Mouse (Mus musculus): ENCODE measurements at regions not wholly inside any gene's neighbourhood (a gene's known extent, or its start where the extent isn't known, plus 50 kb on each side); places are given as distances from the start of the nearest gene placed in this dataset.

- TF ChIP-seq POLR2AphosphoS5 (IDR thresholded peaks at IDR 0.05; ENCODE audit: insufficient replicate concordance, low read depth, low read length) (no peak), CTCF (IDR thresholded peaks at IDR 0.05; ENCODE audit: low read depth, low read length) (no peak), TAL1 (conservative IDR thresholded peaks at IDR 0.05; ENCODE audit: low read depth, low read length) (no peak), GATA2 (IDR thresholded peaks at IDR 0.05; ENCODE audit: borderline replicate concordance, low read depth, low read length) (no peak), GATA1 (IDR thresholded peaks at IDR 0.05; ENCODE audit: borderline replicate concordance, low read length) (no peak)
- DNase-seq (ENCODE audit: low spot score) (no peak), ATAC-seq (ENCODE audit: extremely low read depth, insufficient number of reproducible peaks, low FRiP score, poor library complexity, severe bottlenecking) (no peak)
- Histone ChIP-seq H3K36me3 (replicated peaks) (no peaks in the 10 kb centered on the region), H3K4me1 (ENCODE audit: insufficient read depth, low read depth, low read length) (peaks cover 2% of the 10 kb centered on the region; the same call in 1 of the 2 replicates), H3K9me3 (replicated peaks) (no peaks in the 10 kb centered on the region), H3K27me3 (ENCODE audit: insufficient read depth, low read length) (no peaks in the 10 kb centered on the region), H3K4me3 (ENCODE audit: low read depth, low read length) (no peak overlapping the region)
These were observed 65.7 kb upstream of the Zfp366 start for GRCm38 (mm10) chr13:99118901-99119300.

DNA sequence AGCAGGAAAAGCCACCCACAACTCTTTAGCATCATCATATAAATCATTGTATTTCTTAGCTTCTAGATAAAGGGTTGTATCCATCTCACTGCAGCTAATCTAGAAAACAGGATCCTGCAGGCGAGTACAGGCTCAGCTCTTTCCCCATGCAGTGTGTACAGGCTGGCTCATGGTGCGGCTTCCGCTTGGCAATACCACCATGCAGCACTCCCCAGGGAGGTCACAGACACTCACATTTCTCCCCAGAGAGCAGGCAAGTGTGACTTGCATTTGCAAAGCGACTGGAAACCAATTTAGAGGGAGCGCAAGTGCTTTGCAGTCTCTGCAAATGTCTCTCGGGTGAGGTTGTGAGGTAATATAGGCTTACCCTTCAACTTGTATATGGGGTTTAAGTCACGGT is 69.1 kb upstream of the Zfp366 start:
- Histone ChIP-seq H3K36me3 (replicated peaks) (no peaks in the 10 kb centered on the region), H3K4me3 (ENCODE audit: low read depth, low read length) (no peak overlapping the region), H3K27me3 (ENCODE audit: insufficient read depth, low read length) (no peaks in the 10 kb centered on the region; the same call in 1 of the 2 replicates), H3K4me1 (ENCODE audit: insufficient read depth, low read depth, low read length) (peaks cover 2% of the 10 kb centered on the region; the same call in 1 of the 2 replicates), H3K9me3 (replicated peaks) (no peaks in the 10 kb centered on the region)
- DNase-seq (ENCODE audit: low spot score) (no peak), ATAC-seq (ENCODE audit: extremely low read depth, insufficient number of reproducible peaks, low FRiP score, poor library complexity, severe bottlenecking) (no peak)
- TF ChIP-seq GATA2 (IDR thresholded peaks at IDR 0.05; ENCODE audit: borderline replicate concordance, low read depth, low read length) (no peak), CTCF (IDR thresholded peaks at IDR 0.05; ENCODE audit: low read depth, low read length) (no peak), GATA1 (IDR thresholded peaks at IDR 0.05; ENCODE audit: borderline replicate concordance, low read length) (no peak), POLR2AphosphoS5 (IDR thresholded peaks at IDR 0.05; ENCODE audit: insufficient replicate concordance, low read depth, low read length) (no peak), TAL1 (conservative IDR thresholded peaks at IDR 0.05; ENCODE audit: low read depth, low read length) (no peak)

DNA sequence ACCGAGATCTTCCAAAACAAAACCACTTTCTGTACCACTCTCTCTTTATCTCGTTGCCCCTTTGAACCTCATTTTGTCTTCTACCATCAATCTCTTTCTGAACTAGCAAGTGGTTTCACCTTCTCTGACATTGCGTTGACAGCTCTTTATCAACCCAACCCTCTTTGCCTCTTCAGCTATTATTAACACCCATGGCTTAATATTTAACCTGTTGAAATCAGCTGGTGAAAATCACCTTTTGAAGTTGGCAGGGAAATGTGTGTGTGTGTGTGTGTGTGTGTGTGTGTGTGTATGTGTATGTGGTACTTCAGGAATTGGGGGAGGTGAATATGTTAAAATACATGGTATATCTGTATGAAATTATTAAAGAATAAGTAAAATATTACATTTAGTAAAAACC is 70.1 kb upstream of the Zfp366 start:
- TF ChIP-seq GATA1 (IDR thresholded peaks at IDR 0.05; ENCODE audit: borderline replicate concordance, low read length) (no peak), TAL1 (conservative IDR thresholded peaks at IDR 0.05; ENCODE audit: low read depth, low read length) (no peak), CTCF (IDR thresholded peaks at IDR 0.05; ENCODE audit: low read depth, low read length) (no peak), GATA2 (IDR thresholded peaks at IDR 0.05; ENCODE audit: borderline replicate concordance, low read depth, low read length) (no peak)
- Histone ChIP-seq H3K4me3 (ENCODE audit: low read depth, low read length) (no peak overlapping the region), H3K36me3 (replicated peaks) (no peaks in the 10 kb centered on the region), H3K27me3 (ENCODE audit: insufficient read depth, low read length) (no peaks in the 10 kb centered on the region; the same call in 1 of the 2 replicates), H3K4me1 (ENCODE audit: insufficient read depth, low read depth, low read length) (no peaks in the 10 kb centered on the region), H3K9me3 (replicated peaks) (no peaks in the 10 kb centered on the region)
- DNase-seq (ENCODE audit: low spot score) (no peak), ATAC-seq (ENCODE audit: extremely low read depth, insufficient number of reproducible peaks, low FRiP score, poor library complexity, severe bottlenecking) (no peak)

DNA sequence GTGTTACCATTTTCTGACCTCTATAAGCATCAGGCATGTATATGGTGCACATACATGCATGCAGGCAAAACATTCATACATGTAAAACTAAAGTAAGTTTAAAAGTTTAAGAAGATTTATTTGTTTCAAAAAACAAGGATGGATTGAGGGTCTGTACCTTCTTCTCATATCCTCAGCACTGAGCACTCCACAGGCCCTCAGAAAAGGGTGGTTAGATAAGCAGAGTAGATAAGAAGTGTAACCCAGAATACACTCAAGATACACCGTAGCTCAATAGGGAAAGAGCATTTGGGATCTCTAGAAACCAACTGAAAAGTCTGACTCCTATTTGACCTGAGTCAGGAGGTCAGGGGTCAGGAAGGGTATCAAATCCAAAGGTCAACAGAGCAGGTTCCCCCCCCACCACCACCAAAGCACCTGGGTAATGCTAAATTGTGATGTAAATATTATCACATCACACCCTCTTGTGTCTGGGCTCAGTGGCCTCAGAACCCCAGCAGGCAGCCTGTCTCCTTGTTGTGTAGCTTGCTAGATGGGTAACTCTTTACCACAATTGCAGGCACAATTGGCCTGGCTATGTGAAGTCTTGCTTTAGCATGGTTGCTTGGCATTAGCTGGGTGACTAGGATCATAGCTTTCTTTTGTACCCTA is 72.8 kb upstream of the Zfp366 start:
- Histone ChIP-seq H3K9me3 (replicated peaks) (no peaks in the 10 kb centered on the region), H3K4me3 (ENCODE audit: low read depth, low read length) (no peak overlapping the region), H3K36me3 (replicated peaks) (no peaks in the 10 kb centered on the region), H3K4me1 (ENCODE audit: insufficient read depth, low read depth, low read length) (peaks cover 3% of the 10 kb centered on the region; the same call in 1 of the 2 replicates), H3K27me3 (ENCODE audit: insufficient read depth, low read length) (no peaks in the 10 kb centered on the region; the same call in 1 of the 2 replicates)
- ATAC-seq (ENCODE audit: extremely low read depth, insufficient number of reproducible peaks, low FRiP score, poor library complexity, severe bottlenecking) (no peak), DNase-seq (ENCODE audit: low spot score) (no peak)
- TF ChIP-seq CTCF (IDR thresholded peaks at IDR 0.05; ENCODE audit: low read depth, low read length) (no peak), TAL1 (conservative IDR thresholded peaks at IDR 0.05; ENCODE audit: low read depth, low read length) (no peak), GATA2 (IDR thresholded peaks at IDR 0.05; ENCODE audit: borderline replicate concordance, low read depth, low read length) (no peak)

- Histone ChIP-seq H3K4me1 (ENCODE audit: insufficient read depth, low read depth, low read length) (peaks cover 3% of the 10 kb centered on the region; the same call in 1 of the 2 replicates), H3K9me3 (replicated peaks) (no peaks in the 10 kb centered on the region), H3K27me3 (ENCODE audit: insufficient read depth, low read length) (no peaks in the 10 kb centered on the region; the same call in 1 of the 2 replicates), H3K4me3 (ENCODE audit: low read depth, low read length) (no peak overlapping the region), H3K36me3 (replicated peaks) (no peaks in the 10 kb centered on the region)
- TF ChIP-seq POLR2AphosphoS5 (IDR thresholded peaks at IDR 0.05; ENCODE audit: insufficient replicate concordance, low read depth, low read length) (no peak), GATA2 (IDR thresholded peaks at IDR 0.05; ENCODE audit: borderline replicate concordance, low read depth, low read length) (no peak), CTCF (IDR thresholded peaks at IDR 0.05; ENCODE audit: low read depth, low read length) (no peak), GATA1 (IDR thresholded peaks at IDR 0.05; ENCODE audit: borderline replicate concordance, low read length) (no peak), TAL1 (conservative IDR thresholded peaks at IDR 0.05; ENCODE audit: low read depth, low read length) (no peak)
- ATAC-seq (ENCODE audit: extremely low read depth, insufficient number of reproducible peaks, low FRiP score, poor library complexity, severe bottlenecking), result no peak
- no peak for DNase-seq (ENCODE audit: low spot score)
These were observed 76.6 kb upstream of the Zfp366 start for GRCm38 (mm10) chr13:99107983-99108382.

- DNase-seq (ENCODE audit: low spot score) (no peak), ATAC-seq (ENCODE audit: extremely low read depth, insufficient number of reproducible peaks, low FRiP score, poor library complexity, severe bottlenecking) (no peak)
- H3K9me3 ChIP-seq (replicated peaks), result no peaks in the 10 kb centered on the region
- H3K36me3 ChIP-seq (replicated peaks), result no peaks in the 10 kb centered on the region
- no peak for TF ChIP-seq CTCF (IDR thresholded peaks at IDR 0.05; ENCODE audit: low read depth, low read length)
- no peak for TF ChIP-seq GATA1 (IDR thresholded peaks at IDR 0.05; ENCODE audit: borderline replicate concordance, low read length)
- no peak for TF ChIP-seq GATA2 (IDR thresholded peaks at IDR 0.05; ENCODE audit: borderline replicate concordance, low read depth, low read length)
- TF ChIP-seq TAL1 (conservative IDR thresholded peaks at IDR 0.05; ENCODE audit: low read depth, low read length), result no peak
- TF ChIP-seq POLR2AphosphoS5 (IDR thresholded peaks at IDR 0.05; ENCODE audit: insufficient replicate concordance, low read depth, low read length), result no peak
- no peaks in the 10 kb centered on the region for H3K27me3 ChIP-seq (ENCODE audit: insufficient read depth, low read length)
- no peaks in the 10 kb centered on the region for H3K4me1 ChIP-seq (ENCODE audit: insufficient read depth, low read depth, low read length)
- no peak overlapping the region for H3K4me3 ChIP-seq (ENCODE audit: low read depth, low read length)
These were observed 82.4 kb upstream of the Zfp366 start for GRCm38 (mm10) chr13:99102089-99102681.

All from G1E (cell line).